Mouse (Mus musculus) brain, embryonic 14.5 days (tissue): ENCODE measurements around the gene Rgs12.

Experiments
- CTCF ChIP-seq: fragments of 200-500 bp; IDR thresholded peaks from 2 replicates; pipeline ENCODE4 v1.5.1; 2012; ENCODE audit warnings: inconsistent platforms, mild to moderate bottlenecking, moderate library complexity, borderline replicate concordance; ENCODE audit not compliant: insufficient read depth, insufficient read length; ENCODE audit errors: extremely low read depth
- POLR2A ChIP-seq: fragments of 200-500 bp; IDR thresholded peaks from 2 replicates; pipeline ENCODE4 v1.6.1; 2012; ENCODE audit warnings: mild to moderate bottlenecking, inconsistent platforms, borderline replicate concordance; ENCODE audit not compliant: poor library complexity, insufficient read depth, insufficient read length, severe bottlenecking; ENCODE audit errors: extremely low read depth

GRCm38 (mm10) chr5:35088785-35089613 is 139.8 kb downstream of the Rgs12 start:
- TF ChIP-seq POLR2A (no peak), CTCF (peak; percentile 66)
